Mouse (Mus musculus): Measurements from ENCODE around the gene Slc6a19.

Gene Slc6a19

DNA sequence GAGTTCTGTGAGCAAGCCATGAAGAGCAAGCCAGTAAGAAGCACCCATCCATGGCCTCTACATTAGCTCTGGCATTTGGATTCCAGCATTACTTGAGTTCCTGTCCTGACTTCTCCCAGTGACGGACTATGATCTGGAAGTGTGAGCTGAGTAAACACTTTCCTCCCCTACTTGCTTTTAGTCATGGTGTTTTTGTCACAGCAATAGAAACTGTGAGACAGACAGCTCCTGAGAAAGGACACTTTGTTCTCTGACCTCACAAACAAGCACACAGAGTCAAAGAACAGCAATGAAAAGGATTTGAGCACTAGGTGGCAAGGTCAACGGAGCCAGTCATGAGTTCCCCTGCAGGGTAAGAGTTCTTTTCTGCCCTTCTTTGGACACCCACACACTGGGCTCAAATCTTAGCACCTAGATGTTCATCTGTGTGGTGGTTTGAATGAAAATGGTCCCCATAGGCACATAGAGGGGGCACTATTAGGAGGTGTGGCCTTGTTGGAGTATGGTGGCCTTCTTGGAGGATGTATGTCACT lies 44.4 kb downstream of the Slc6a19 start:
- no peak for DNase-seq (ENCODE audit: low read depth, low spot score)

DNA sequence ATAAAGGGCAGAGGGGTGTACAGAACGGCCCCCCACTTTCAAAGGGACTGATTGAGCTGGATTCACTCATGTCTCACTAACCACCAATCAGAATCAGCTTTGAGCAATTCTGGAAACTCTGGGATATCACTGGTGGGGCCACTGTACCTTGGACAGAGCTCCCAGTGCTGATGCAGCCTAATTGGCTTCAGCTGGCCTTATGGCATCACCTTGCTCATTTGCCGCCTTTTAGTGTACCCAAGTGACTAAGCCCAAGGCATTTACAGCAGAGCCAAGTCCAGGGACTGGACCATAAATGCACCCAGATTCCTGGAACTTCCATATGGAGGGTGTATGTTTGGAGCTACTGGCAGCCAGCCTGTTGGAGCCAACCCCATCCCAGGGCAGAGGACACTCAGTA lies 45.7 kb downstream of the Slc6a19 start:
- no peak for DNase-seq (ENCODE audit: low read depth, low spot score)

GRCm38 (mm10) chr13:73654976-73655375 lies 49.7 kb downstream of the Slc6a19 start:
- no peak for DNase-seq (ENCODE audit: low read depth, low spot score)

GRCm38 (mm10) chr13:73653266-73653665 lies 51.4 kb downstream of the Slc6a19 start:
- no peak for DNase-seq (ENCODE audit: low read depth, low spot score)

GRCm38 (mm10) chr13:73646397-73647087 lies 58.1 kb downstream of the Slc6a19 start:
- peak; percentile 20 for DNase-seq (ENCODE audit: low read depth, low spot score)

DNA sequence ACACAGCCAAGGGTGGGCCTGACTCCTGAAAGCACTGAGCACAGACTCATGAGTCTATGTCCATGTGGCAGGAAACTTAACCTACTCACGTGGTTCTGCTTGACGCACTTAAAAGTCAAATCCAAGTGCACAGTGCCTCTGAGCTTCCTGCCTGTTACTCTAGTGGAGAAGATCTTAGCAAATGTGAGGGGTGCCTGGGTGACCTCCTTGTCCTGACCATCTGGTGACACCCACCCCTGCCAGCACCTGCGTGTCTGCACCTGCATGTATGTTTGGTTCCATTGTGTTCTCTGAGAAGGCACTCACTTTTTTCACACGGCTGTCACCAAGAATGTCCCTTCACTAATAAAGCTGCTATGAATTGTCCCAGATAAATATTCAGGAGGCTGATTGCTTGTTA lies 63.4 kb downstream of the Slc6a19 start:
- no peak for DNase-seq (ENCODE audit: low read depth, low spot score)

DNA sequence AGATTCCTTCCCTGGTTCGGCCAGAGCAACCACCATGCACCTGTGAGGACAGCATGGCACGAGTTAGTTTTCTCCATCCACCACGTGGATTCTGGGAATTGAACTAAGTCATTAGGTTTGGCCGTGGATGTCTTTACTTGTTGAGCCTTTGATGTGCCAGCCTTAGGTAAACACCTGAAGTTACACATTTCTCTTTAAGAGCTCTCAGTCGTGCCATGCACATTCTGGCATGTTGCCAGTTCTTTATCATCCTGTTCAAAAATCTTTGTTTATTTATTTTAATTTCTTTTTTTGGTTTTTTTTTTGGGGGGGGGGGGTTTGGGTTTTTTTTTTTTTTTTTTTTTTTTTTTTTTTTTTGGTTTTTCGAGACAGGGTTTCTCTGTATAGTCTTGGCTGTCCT lies 66.8 kb downstream of the Slc6a19 start:
- DNase-seq (ENCODE audit: low read depth, low spot score) = no peak

GRCm38 (mm10) chr13:73631837-73632236 lies 72.8 kb downstream of the Slc6a19 start:
- no peak for DNase-seq (ENCODE audit: low read depth, low spot score)

Data from skeletal muscle tissue, adult 2 months (tissue).